Mouse (Mus musculus) CD4-positive, CD25-positive, alpha-beta regulatory T cell, adult 2 months (primary cell): ENCODE measurements around the gene Pyy.

Experiments used
- DNase-seq: peaks from one replicate; pipeline ENCODE4 v3.0.0-alpha.2; 2012; ENCODE audit warnings: low read depth, low spot score

The Pyy gene

GRCm38 (mm10) chr11:102095676-102096075, 12.0 kb downstream of the Pyy start:
- DNase-seq: no peak

- peak; percentile 73 for DNase-seq
These were observed 18.4 kb downstream of the Pyy start for GRCm38 (mm10) chr11:102089088-102089808.

GRCm38 (mm10) chr11:102087931-102088898, 19.4 kb downstream of the Pyy start, which contains the start of gene Mpp2:
Gene Mpp2 (minus strand): TSS chr11:102088515.
- DNase-seq: peak; percentile 73

- DNase-seq: peak; percentile 93
These were observed 20.4 kb downstream of the Pyy start for GRCm38 (mm10) chr11:102087081-102087751.

GRCm38 (mm10) chr11:102086331-102086730, 21.3 kb downstream of the Pyy start:
- peak; percentile 52 for DNase-seq

GRCm38 (mm10) chr11:102084159-102084558, 23.5 kb downstream of the Pyy start:
- DNase-seq: no peak

- DNase-seq: no peak
These were observed 24.4 kb downstream of the Pyy start for GRCm38 (mm10) chr11:102083193-102083592.

GRCm38 (mm10) chr11:102082322-102082721, 25.3 kb downstream of the Pyy start:
- peak; percentile 15 for DNase-seq

GRCm38 (mm10) chr11:102073722-102074121, 33.9 kb downstream of the Pyy start:
- no peak for DNase-seq

- DNase-seq: no peak
These were observed 34.9 kb downstream of the Pyy start for GRCm38 (mm10) chr11:102072729-102073128.

GRCm38 (mm10) chr11:102070426-102070825, 37.2 kb downstream of the Pyy start:
- DNase-seq: no peak

- DNase-seq: no peak
These were observed 38.0 kb downstream of the Pyy start for GRCm38 (mm10) chr11:102069633-102070032.

- peak; percentile 40 for DNase-seq
These were observed 38.7 kb downstream of the Pyy start for GRCm38 (mm10) chr11:102068969-102069368.

GRCm38 (mm10) chr11:102063076-102063475, 44.6 kb downstream of the Pyy start:
- DNase-seq: no peak

GRCm38 (mm10) chr11:102061941-102062473, 45.6 kb downstream of the Pyy start:
- DNase-seq: no peak

GRCm38 (mm10) chr11:102061236-102061940, 46.2 kb downstream of the Pyy start:
- peak; percentile 80 for DNase-seq
